Mouse (Mus musculus) kidney, postnatal 0 days (tissue): ENCODE results near the gene Capn10. TPM values are rescaled to one million over a fixed set of nuclear protein-coding genes. Genes with fewer than 3 reads are reported as not detected.
A peak's percentile ranks its signal among the peaks of the same experiment; 100 is the strongest.

Experiments used
- ATAC-seq: fragments of 200-750 bp; cut with Nextera tagmentation; replicated peaks from 2 replicates; pipeline ENCODE4 v1.8.0; 2017; ENCODE audit warnings: low read depth, moderate number of reproducible peaks, moderate TSS enrichment, moderate library complexity; ENCODE audit not compliant: low FRiP score
- DNase-seq: peaks from one replicate; pipeline ENCODE4 v3.0.0-alpha.2; 2016; ENCODE audit warnings: low spot score
- H3K27ac ChIP-seq: fragments of 300-500 bp; sonication (generic); 2 replicates; pipeline ENCODE4 v1.5.1; 2014; ENCODE audit warnings: mild to moderate bottlenecking
- H3K27me3 ChIP-seq: fragments of 300-500 bp; sonication (generic); 2 replicates; pipeline ENCODE4 v1.6.1; 2014; ENCODE audit warnings: low read length, mixed read lengths; ENCODE audit not compliant: insufficient read depth
- H3K36me3 ChIP-seq: fragments of 300-500 bp; sonication (generic); 2 replicates; pipeline ENCODE4 v1.6.1; 2014; ENCODE audit warnings: low read length, mixed read lengths; ENCODE audit not compliant: insufficient read depth
- H3K4me1 ChIP-seq: fragments of 300-500 bp; sonication (generic); replicated peaks from 2 replicates; pipeline ENCODE4 v1.6.1; 2014; ENCODE audit warnings: antibody characterized with exemption, low read length, mixed read lengths; ENCODE audit not compliant: insufficient read depth
- H3K4me2 ChIP-seq: fragments of 300-500 bp; sonication (generic); 2 replicates; pipeline ENCODE4 v1.6.1; 2014; ENCODE audit warnings: mild to moderate bottlenecking, low read length, moderate library complexity, mixed read lengths
- H3K4me3 ChIP-seq: fragments of 300-500 bp; sonication (generic); replicated peaks from 2 replicates; pipeline ENCODE4 v1.5.1; 2014; ENCODE audit warnings: low read depth, low read length
- H3K9ac ChIP-seq: fragments of 300-500 bp; sonication (generic); 2 replicates; pipeline ENCODE4 v1.6.1; 2014; ENCODE audit warnings: low read depth, low read length
- H3K9me3 ChIP-seq: fragments of 300-500 bp; sonication (generic); replicated peaks from 2 replicates; pipeline ENCODE4 v1.6.1; 2016; ENCODE audit warnings: low read length, inconsistent platforms, mixed read lengths
- CTCF ChIP-seq: IDR thresholded peaks from 2 replicates; pipeline ENCODE4 v1.5.1; 2016; ENCODE audit warnings: antibody characterized with exemption, low read depth, mild to moderate bottlenecking, moderate library complexity
- WGBS: fragments of 180-500 bp; shearing (Covaris S2); extraction: QIAGEN DNeasy Blood & Tissue Kit; methylation state at CpG from one replicate; pipeline ENCODE4 v1.1.7; 2014; 5-methylcytosine and 5-hydroxymethylcytosine counted together
- polyA plus RNA-seq: library from polyadenylated mRNA; unstranded; fragments of >200 nt; fragmentation: Nextera tagmentation; extraction: Ambion mirVana; gene quantifications from 2 replicates; pipeline ENCODE4 v1.2.1, GENCODE M21; 2015

Capn10 gene
- polyA plus RNA-seq, 1 experiment from 2014 or later, result 31.0 TPM

DNA sequence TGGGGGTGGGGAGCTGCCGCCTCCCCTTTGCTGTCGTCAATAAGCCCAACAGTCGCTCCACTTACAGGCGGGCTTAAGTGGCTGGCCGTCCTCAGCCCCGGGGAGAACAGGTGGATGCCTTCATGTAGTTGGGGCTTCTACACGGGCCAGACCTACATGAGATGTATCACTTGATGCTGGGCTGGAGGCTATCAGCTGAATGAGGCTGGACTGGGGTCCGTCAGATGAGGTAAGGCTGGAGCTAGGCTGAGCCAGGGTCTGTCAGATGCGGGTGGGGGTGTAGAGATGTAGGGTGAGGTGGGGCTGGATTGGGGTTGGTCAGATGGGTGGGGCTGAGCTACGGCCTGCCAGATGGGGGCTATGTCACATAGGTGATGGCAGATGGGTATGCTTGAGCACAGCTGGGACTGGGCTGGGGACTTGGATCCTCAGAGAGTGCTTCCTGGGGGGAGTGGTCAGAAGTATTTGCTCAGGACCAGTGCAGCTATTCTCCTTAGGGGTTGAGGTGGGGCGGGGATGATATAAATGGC is 45.0 kb downstream of the Capn10 start:
- TF ChIP-seq CTCF, result no peak
- 29% methylated on average over 11 of the region's 11 CpGs for WGBS
- no peaks in the 10 kb centered on the region for H3K27me3 ChIP-seq
- 0 out of 2 replicates have a peak, but pooled peaks cover 4% of the 10 kb centered on the region for H3K4me1 ChIP-seq
- no peak overlapping the region for H3K4me2 ChIP-seq
- H3K4me3 ChIP-seq, result no peak overlapping the region
- ATAC-seq (peak; percentile 34; the same call in 1 of the 2 replicates), DNase-seq (peak; percentile 37)
- no peaks in the 10 kb centered on the region for H3K36me3 ChIP-seq
- no peak overlapping the region for H3K27ac ChIP-seq
- H3K9me3 ChIP-seq, result no peaks in the 10 kb centered on the region
- H3K9ac ChIP-seq, result no peak overlapping the region

DNA sequence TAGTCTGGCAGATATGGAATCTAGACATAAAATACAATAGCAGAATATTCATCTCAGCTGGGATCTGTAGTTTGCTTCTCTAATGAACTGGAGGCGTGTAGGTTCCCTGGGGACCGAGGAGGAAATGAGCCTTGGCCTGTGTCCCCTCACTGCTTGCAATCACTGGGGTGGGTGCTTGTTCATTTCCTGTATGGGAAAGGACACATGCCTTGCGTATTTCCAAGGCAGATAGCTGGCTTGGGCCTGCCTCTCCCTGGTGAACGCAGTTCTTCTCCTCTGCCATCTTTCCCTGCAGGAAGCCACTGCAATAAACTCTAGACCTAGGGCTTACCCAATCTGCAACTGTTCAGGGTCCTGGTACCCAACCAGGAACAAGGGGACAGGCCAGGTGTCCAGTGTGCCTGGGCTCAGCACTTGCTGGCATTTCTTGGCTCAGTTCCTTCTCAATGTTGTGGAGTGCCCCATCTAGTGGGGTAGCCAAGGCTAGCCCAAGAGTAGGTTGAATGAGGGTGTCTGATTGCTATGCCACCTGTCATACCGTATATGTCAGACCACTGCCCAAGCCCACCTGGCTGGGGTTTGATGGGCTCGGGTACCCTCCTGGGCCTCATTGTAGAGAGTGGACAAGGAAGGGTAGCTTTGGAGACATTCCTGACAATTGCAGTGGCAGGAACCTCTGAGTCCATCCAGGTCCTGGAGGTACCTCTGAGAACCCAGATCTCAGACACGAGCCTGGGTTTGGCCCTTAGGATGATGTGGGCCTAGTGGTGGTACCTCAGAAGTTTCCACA is 47.1 kb downstream of the Capn10 start:
- Histone ChIP-seq H3K9ac (no peak overlapping the region), H3K27me3 (no peaks in the 10 kb centered on the region), H3K36me3 (no peaks in the 10 kb centered on the region), H3K27ac (peak overlapping the region; percentile 68; the same call in 1 of the 2 replicates), H3K9me3 (no peaks in the 10 kb centered on the region), H3K4me3 (no peak overlapping the region), H3K4me1 (0 out of 2 replicates have a peak, but pooled peaks cover 4% of the 10 kb centered on the region), H3K4me2 (no peak overlapping the region)
- ATAC-seq, result no peak
- WGBS, result 69% methylated on average over 7 of the region's 7 CpGs
- peak; percentile 77 for DNase-seq
- TF ChIP-seq CTCF, result no peak

- Histone ChIP-seq H3K36me3 (no peaks in the 10 kb centered on the region), H3K4me2 (no peak overlapping the region), H3K27ac (no peak overlapping the region), H3K27me3 (no peaks in the 10 kb centered on the region), H3K4me1 (0 out of 2 replicates have a peak, but pooled peaks cover 4% of the 10 kb centered on the region), H3K4me3 (no peak overlapping the region), H3K9me3 (no peaks in the 10 kb centered on the region), H3K9ac (no peak overlapping the region)
- WGBS, result 89% methylated on average over 17 of the region's 17 CpGs
- ATAC-seq (no peak), DNase-seq (no peak)
- TF ChIP-seq CTCF, result no peak
Observed at GRCm38 (mm10) chr1:92982931-92983605, 48.9 kb downstream of the Capn10 start.

DNA sequence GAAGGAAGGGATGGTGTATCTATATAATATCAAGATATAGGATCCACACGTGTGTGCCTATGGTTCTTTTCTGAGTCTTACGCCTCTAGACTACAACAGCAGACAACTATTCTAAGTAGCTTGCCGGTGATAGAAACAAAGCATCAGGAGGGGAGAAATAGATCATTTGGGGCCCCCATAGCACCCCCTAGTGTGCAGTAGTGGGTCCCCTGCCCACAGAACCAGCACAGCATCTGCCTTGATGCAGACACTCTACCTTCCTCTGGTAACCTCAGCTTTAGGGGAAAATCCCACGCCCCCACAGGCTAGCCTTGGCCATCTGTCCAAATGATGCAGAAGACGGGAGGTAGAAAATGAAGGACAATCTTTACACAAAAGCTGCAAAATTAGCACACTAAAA is 50.8 kb downstream of the Capn10 start:
- Histone ChIP-seq H3K9ac (no peak overlapping the region), H3K4me3 (no peak overlapping the region), H3K4me1 (no peaks in the 10 kb centered on the region), H3K4me2 (no peak overlapping the region), H3K9me3 (no peaks in the 10 kb centered on the region), H3K36me3 (no peaks in the 10 kb centered on the region), H3K27ac (no peak overlapping the region), H3K27me3 (no peaks in the 10 kb centered on the region)
- DNase-seq, result no peak
- no peak for TF ChIP-seq CTCF
- WGBS, result 81% methylated on average over 5 of the region's 5 CpGs
- no peak for ATAC-seq

DNA sequence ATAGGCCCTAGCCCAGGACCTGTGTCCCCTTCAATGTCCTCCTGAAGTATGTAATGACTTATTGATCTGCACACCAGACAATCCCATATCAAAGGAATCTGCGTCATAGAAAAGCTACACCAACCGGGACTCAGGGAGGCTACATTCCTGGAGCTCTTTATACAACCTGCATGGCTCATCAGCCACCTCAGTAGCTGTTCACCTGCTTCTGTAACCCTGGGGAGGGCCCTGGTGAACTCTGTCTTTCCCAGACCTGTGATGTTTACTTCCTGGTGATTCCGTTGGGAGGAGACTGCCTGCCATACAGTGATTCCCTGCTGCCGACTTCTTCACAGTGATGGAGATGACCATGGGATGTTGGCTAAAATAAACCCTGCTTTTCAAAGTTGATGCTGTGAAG is 54.7 kb downstream of the Capn10 start:
- ATAC-seq (no peak), DNase-seq (no peak)
- Histone ChIP-seq H3K4me3 (no peak overlapping the region), H3K9ac (no peak overlapping the region), H3K27me3 (no peaks in the 10 kb centered on the region), H3K4me2 (no peak overlapping the region), H3K27ac (no peak overlapping the region), H3K4me1 (no peaks in the 10 kb centered on the region), H3K36me3 (no peaks in the 10 kb centered on the region), H3K9me3 (no peaks in the 10 kb centered on the region)
- no peak for TF ChIP-seq CTCF
- 68% methylated on average over 4 of the region's 4 CpGs for WGBS

DNA sequence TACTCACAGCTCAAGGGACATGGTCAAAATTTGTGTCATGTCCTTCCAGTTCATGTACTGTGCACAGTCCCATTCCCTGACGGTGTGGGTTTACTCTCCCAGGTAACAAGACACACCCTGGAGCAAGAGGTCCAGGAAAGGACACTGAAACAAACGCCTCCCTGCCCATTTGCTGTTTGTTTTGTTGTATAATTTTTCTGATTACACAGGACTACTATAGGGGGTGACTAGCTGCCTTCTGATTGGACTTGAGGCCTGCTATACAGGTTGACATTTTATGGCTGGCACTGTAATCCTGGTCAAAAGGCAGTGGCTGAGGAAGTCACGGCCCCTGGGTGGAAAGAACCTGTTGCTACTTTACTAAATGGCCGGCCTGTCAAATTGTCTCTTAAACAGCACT is 55.7 kb downstream of the Capn10 start:
- Histone ChIP-seq H3K9me3 (no peaks in the 10 kb centered on the region), H3K27ac (no peak overlapping the region), H3K9ac (no peak overlapping the region), H3K4me3 (no peak overlapping the region), H3K4me2 (no peak overlapping the region), H3K27me3 (no peaks in the 10 kb centered on the region), H3K4me1 (no peaks in the 10 kb centered on the region), H3K36me3 (no peaks in the 10 kb centered on the region)
- ATAC-seq (no peak), DNase-seq (no peak)
- no peak for TF ChIP-seq CTCF
- 44% methylated on average over 4 of the region's 4 CpGs for WGBS
